Mouse (Mus musculus) intestine, embryonic 16.5 days (tissue): ENCODE data around the gene Cenpc1. TPM values are rescaled to one million over a fixed set of nuclear protein-coding genes. Genes with fewer than 3 reads are reported as not detected.

ENCODE experiments used
- ATAC-seq: fragments of 200-750 bp; cut with Nextera tagmentation; 2 replicates; pipeline ENCODE4 v1.8.0; 2017; ENCODE audit warnings: moderate TSS enrichment, moderate library complexity
- H3K27ac ChIP-seq: fragments of 300-500 bp; sonication (generic); 2 replicates; pipeline ENCODE4 v1.5.1; 2014; ENCODE audit warnings: mild to moderate bottlenecking, low read length
- H3K27me3 ChIP-seq: fragments of 300-500 bp; sonication (generic); replicated peaks from 2 replicates; pipeline ENCODE4 v1.6.1; 2014; ENCODE audit warnings: low read length, control low read depth, mixed read lengths; ENCODE audit not compliant: control insufficient read depth, insufficient read depth
- H3K36me3 ChIP-seq: fragments of 300-500 bp; sonication (generic); 2 replicates; pipeline ENCODE4 v1.6.1; 2014; ENCODE audit warnings: low read length, control low read depth; ENCODE audit not compliant: control insufficient read depth, insufficient read depth
- H3K4me1 ChIP-seq: fragments of 300-500 bp; sonication (generic); 2 replicates; pipeline ENCODE4 v1.6.1; 2014; ENCODE audit warnings: low read length, control low read depth, mixed read lengths; ENCODE audit not compliant: control insufficient read depth, insufficient read depth
- H3K4me2 ChIP-seq: fragments of 300-500 bp; sonication (generic); 2 replicates; pipeline ENCODE4 v1.6.1; 2014; ENCODE audit warnings: low read depth, low read length, control low read depth
- H3K4me3 ChIP-seq: fragments of 300-500 bp; sonication (generic); 2 replicates; pipeline ENCODE4 v1.5.1; 2014; ENCODE audit warnings: mild to moderate bottlenecking, low read length
- H3K9ac ChIP-seq: fragments of 300-500 bp; sonication (generic); 2 replicates; pipeline ENCODE4 v1.6.1; 2014; ENCODE audit warnings: low read depth, low read length
- H3K9me3 ChIP-seq: fragments of 300-500 bp; sonication (generic); 2 replicates; pipeline ENCODE4 v1.6.1; 2016; ENCODE audit warnings: low read length, control low read depth; ENCODE audit not compliant: control insufficient read depth
- WGBS: fragments of 180-500 bp; shearing (Covaris S2); extraction: QIAGEN DNeasy Blood & Tissue Kit; methylation state at CpG from one replicate; pipeline ENCODE4 v1.1.7; 2014; 5-methylcytosine and 5-hydroxymethylcytosine counted together
- polyA plus RNA-seq: library from polyadenylated mRNA; unstranded; fragments of >200 nt; fragmentation: Nextera tagmentation; extraction: Ambion mirVana; gene quantifications from 2 replicates; pipeline ENCODE4 v1.2.1, GENCODE M21; 2015

Gene Cenpc1
- polyA plus RNA-seq, 1 experiment from 2014 or later = 21.6 TPM

DNA sequence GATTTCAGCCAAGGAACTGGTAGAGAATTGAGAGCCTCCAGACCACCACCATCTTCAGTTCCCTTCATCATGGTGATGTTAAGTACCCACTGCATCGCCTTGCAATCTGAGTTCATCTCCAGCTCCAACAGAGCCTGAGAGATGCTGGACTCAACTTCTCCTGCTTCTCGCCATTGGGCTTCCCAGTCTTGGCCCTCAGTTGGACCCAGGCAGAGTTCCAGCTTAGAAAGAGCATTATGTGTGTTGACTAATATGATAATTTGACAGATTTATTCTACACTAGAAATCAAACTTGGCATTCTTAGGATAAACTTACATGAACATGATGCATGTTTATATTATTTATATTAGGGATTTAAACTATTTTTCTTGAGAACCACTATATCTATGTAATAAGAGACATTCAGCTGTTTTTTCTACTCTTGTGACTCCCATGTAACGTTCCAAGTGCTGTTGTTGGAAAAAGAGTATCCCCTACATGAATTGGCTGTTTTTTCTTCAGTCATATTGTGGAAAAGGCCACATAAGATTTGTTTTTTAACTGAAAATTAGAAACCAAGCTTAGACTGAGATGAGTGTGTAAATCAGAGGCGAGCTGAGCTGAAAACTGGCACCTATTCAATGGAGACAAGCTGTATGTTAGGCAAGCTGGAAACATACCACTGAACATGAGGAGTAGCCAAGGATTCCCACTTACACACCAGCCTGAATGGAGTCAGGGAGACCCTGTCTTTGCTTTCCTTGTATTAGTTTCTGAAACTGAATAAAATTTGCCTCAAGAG is 78.5 kb downstream of the Cenpc1 start:
- Histone ChIP-seq H3K9ac (no peak overlapping the region), H3K4me3 (no peak overlapping the region), H3K9me3 (no peaks in the 10 kb centered on the region), H3K4me2 (no peak overlapping the region), H3K27ac (no peak overlapping the region), H3K36me3 (no peaks in the 10 kb centered on the region), H3K4me1 (no peaks in the 10 kb centered on the region), H3K27me3 (no peaks in the 10 kb centered on the region)
- ATAC-seq = no peak
- 67% methylated on average over 4 of the region's 4 CpGs for WGBS

- H3K9me3 ChIP-seq = no peaks in the 10 kb centered on the region
- no peaks in the 10 kb centered on the region for H3K27me3 ChIP-seq
- H3K4me2 ChIP-seq = no peak overlapping the region
- no peak overlapping the region for H3K9ac ChIP-seq
- no peak overlapping the region for H3K27ac ChIP-seq
- no peaks in the 10 kb centered on the region for H3K4me1 ChIP-seq
- ATAC-seq = no peak
- H3K36me3 ChIP-seq = no peaks in the 10 kb centered on the region
- no peak overlapping the region for H3K4me3 ChIP-seq
- WGBS = 54% methylated on average over 8 of the region's 8 CpGs
These were observed 87.5 kb downstream of the Cenpc1 start for GRCm38 (mm10) chr5:85977646-85978426.

DNA sequence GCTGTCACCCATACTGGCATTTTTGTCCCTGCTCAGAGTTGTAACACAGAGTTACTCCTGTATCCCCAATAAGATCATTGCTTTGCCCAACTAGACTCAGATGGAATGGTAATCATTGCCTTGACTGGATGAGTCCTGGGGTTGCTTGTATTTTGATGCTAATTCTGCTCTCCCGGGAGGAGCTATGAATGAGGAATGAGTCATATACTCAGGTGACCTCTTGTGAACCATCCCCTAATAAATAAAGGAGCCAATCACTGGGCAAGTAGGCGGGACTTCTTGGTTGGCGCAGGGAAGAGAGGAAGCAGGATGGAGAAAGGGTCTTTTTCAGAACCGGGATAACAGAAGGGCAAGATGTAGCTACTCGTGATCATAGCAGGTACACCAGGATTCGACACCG is 102.6 kb downstream of the Cenpc1 start:
- H3K27ac ChIP-seq = no peak overlapping the region
- no peak overlapping the region for H3K4me3 ChIP-seq
- no peaks in the 10 kb centered on the region for H3K27me3 ChIP-seq
- no peaks in the 10 kb centered on the region for H3K4me1 ChIP-seq
- 86% methylated on average over 7 of the region's 7 CpGs for WGBS
- no peaks in the 10 kb centered on the region for H3K36me3 ChIP-seq
- no peak overlapping the region for H3K4me2 ChIP-seq
- no peak for ATAC-seq
- H3K9ac ChIP-seq = no peak overlapping the region
- no peaks in the 10 kb centered on the region for H3K9me3 ChIP-seq

Other genes starting within 250 kb of the Cenpc1 start
- 0.33 and 0.60 TPM in 2 replicates for gene Stap1, start 6.2 kb upstream of the Cenpc1 start, polyA plus RNA-seq
- gene Uba6, start 107.2 kb upstream of the Cenpc1 start, polyA plus RNA-seq = 8.7 and 10.4 TPM in 2 replicates
- not detected in 2 replicates for gene Gnrhr, start 132.3 kb upstream of the Cenpc1 start, polyA plus RNA-seq
- gene Tmprss11c, start 223.7 kb upstream of the Cenpc1 start, polyA plus RNA-seq = not detected in 2 replicates